Mouse (Mus musculus) lung, postnatal 0 days (tissue): ENCODE measurements around the gene Cd72.

ENCODE experiments used
- CTCF ChIP-seq: IDR thresholded peaks from 2 replicates; pipeline ENCODE4 v1.5.1; 2016; ENCODE audit warnings: antibody characterized with exemption, mild to moderate bottlenecking
- EP300 ChIP-seq: IDR thresholded peaks from 2 replicates; pipeline ENCODE4 v1.6.1; 2016; ENCODE audit warnings: antibody characterized with exemption, mild to moderate bottlenecking, control low read depth

DNA sequence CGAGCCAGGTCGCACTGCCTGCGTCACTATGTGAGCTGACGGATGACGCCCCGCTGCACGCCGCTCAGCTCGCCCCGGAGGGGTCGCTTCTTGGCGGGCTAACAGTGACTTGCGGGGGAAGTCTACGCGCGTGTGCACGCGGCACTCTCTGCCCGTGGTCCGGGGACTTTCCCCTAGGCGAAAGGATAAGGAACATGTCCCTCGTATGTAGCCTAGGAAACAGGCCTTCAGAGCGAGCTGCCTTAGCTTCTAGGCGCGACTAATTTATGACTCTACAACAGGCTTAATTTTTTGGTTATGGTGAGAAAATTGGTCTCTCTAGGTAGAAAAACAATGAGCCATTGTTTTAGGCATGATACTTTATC is 38.4 kb upstream of the Cd72 start, which contains the start of gene Ccdc107:
- TF ChIP-seq CTCF: peak; percentile 35
- TF ChIP-seq EP300: peak; percentile 76
